Mouse (Mus musculus) midbrain, postnatal 0 days (tissue): ENCODE measurements around the gene A730009L09Rik. TPM values are rescaled to one million over a fixed set of nuclear protein-coding genes. Genes with fewer than 3 reads are reported as not detected.

Experiments
- ATAC-seq: fragments of 200-750 bp; cut with Nextera tagmentation; 2 replicates; pipeline ENCODE4 v1.8.0; 2017; ENCODE audit warnings: moderate number of reproducible peaks, mild to moderate bottlenecking, moderate TSS enrichment, moderate library complexity; ENCODE audit not compliant: low FRiP score
- DNase-seq: peaks from one replicate; pipeline ENCODE4 v3.0.0-alpha.2; 2015; ENCODE audit warnings: low spot score
- H3K27ac ChIP-seq: fragments of 300-500 bp; sonication (generic); 2 replicates; pipeline ENCODE4 v1.5.1; 2014; ENCODE audit warnings: low read depth, mild to moderate bottlenecking, low read length, mixed read lengths
- H3K27me3 ChIP-seq: fragments of 300-500 bp; sonication (generic); 2 replicates; pipeline ENCODE4 v1.6.1; 2014; ENCODE audit warnings: low read length, control low read depth, mixed read lengths; ENCODE audit not compliant: insufficient read depth
- H3K36me3 ChIP-seq: fragments of 300-500 bp; sonication (generic); 2 replicates; pipeline ENCODE4 v1.6.1; 2014; ENCODE audit warnings: low read length, control low read depth, mixed read lengths; ENCODE audit not compliant: insufficient read depth
- H3K4me1 ChIP-seq: fragments of 300-500 bp; sonication (generic); 2 replicates; pipeline ENCODE4 v1.6.1; 2014; ENCODE audit warnings: mild to moderate bottlenecking, control low read depth, antibody characterized with exemption, low read length, mixed read lengths; ENCODE audit not compliant: insufficient read depth
- H3K4me2 ChIP-seq: fragments of 300-500 bp; sonication (generic); 2 replicates; pipeline ENCODE4 v1.6.1; 2014; ENCODE audit warnings: low read depth, mild to moderate bottlenecking, low read length, mixed read lengths; ENCODE audit not compliant: poor library complexity, severe bottlenecking
- H3K4me3 ChIP-seq: fragments of 300-500 bp; sonication (generic); 2 replicates; pipeline ENCODE4 v1.5.1; 2014; ENCODE audit warnings: low read depth, mild to moderate bottlenecking, low read length, moderate library complexity
- H3K9ac ChIP-seq: fragments of 300-500 bp; sonication (generic); replicated peaks from 2 replicates; pipeline ENCODE4 v1.6.1; 2014; ENCODE audit warnings: mild to moderate bottlenecking, low read length, moderate library complexity, mixed read lengths; ENCODE audit not compliant: poor library complexity, severe bottlenecking
- H3K9me3 ChIP-seq: fragments of 300-500 bp; sonication (generic); 2 replicates; pipeline ENCODE4 v1.6.1; 2016; ENCODE audit warnings: low read length, control low read depth
- CTCF ChIP-seq: IDR thresholded peaks from 2 replicates; pipeline ENCODE4 v1.5.1; 2016; ENCODE audit warnings: antibody characterized with exemption, mild to moderate bottlenecking
- WGBS: fragments of 180-500 bp; shearing (Covaris S2); extraction: QIAGEN DNeasy Blood & Tissue Kit; methylation state at CpG from one replicate; pipeline ENCODE4 v1.1.7; 2014; 5-methylcytosine and 5-hydroxymethylcytosine counted together
- polyA plus RNA-seq: library from polyadenylated mRNA; unstranded; fragments of >200 nt; fragmentation: Nextera tagmentation; extraction: Ambion mirVana; gene quantifications from 2 replicates; pipeline ENCODE4 v1.2.1, GENCODE M21; 2015
- total RNA-seq: library from RNA; depleted of rRNA; stranded (reverse); fragments of >200 nt; gene quantifications from 2 replicates; pipeline ENCODE4 v1.2.3, GENCODE M21; 2014; rRNA removed

A730009L09Rik gene
- total RNA-seq, result 0.19 and 0.60 TPM in 2 replicates
- polyA plus RNA-seq, result 0.14 and 0.15 TPM in 2 replicates

DNA sequence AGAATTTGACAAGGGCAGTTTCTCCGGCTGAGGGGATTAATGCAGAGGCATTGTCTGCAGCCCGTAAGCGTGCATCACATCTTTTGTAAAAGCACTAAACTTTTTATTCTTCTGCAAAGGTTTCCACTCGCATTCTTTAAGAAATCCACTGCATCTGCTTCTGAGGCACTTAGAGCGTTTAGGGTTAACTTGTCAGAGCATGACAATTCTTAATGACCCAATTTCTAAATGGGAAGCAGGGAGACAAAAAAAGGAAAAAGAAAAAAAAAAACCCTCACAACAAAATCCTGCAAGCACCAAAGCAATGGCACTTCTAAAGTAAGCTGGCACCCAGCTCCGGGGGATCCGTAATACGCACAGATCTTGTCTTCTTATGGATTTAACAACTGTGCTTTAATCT lies at the start of gene A730009L09Rik:
Gene A730009L09Rik (plus strand): TSS at position 301 of the 400 bp plus-strand sequence.
- no peaks in the 10 kb centered on the region for H3K27me3 ChIP-seq
- peak within 1 kb of the TSS; percentile 36 for H3K4me2 ChIP-seq
- DNase-seq, result no peak
- WGBS, result 18% methylated on average over 8 of the region's 8 CpGs
- ATAC-seq, result no peak
- no peak within 1 kb of the TSS for H3K9ac ChIP-seq
- no peak within 1 kb of the TSS for H3K27ac ChIP-seq
- no peaks in the 10 kb centered on the region for H3K36me3 ChIP-seq
- H3K4me3 ChIP-seq, result peak within 1 kb of the TSS; percentile 18; the same call in 1 of the 2 replicates
- H3K4me1 ChIP-seq, result peaks cover 5% of the 10 kb centered on the region; the same call in 1 of the 2 replicates
- TF ChIP-seq CTCF, result no peak
- H3K9me3 ChIP-seq, result no peaks in the 10 kb centered on the region

DNA sequence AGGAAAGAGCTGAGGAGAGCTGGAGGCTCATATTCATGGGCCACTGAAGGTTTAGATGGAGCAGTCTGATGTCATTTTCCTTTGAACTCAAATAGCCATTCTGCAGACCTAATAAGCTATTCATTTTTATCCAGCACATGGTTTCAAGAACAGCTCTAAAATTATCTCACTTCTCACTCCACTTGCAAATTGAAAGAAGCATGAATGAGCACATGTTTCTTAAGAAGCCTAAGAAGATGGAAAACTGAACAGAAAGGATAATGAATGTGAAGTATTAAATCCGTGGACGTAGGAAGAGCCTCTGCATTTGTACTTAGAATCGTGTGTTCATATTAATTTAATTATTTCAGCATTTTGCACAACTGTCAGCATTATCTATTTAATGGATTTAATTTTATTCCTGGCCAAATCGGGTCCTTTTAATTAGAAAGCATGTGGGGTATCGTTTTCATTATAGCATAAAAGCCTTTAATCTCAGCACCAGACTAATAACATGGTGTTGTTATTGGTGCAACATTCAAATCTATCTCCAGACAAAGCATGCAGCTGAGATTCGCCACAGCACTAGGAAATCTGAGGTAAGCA lies 49.2 kb upstream of the A730009L09Rik start:
- no peak overlapping the region for H3K4me3 ChIP-seq
- no peaks in the 10 kb centered on the region for H3K36me3 ChIP-seq
- no peaks in the 10 kb centered on the region for H3K9me3 ChIP-seq
- 62% methylated on average over 6 of the region's 6 CpGs for WGBS
- no peak overlapping the region for H3K9ac ChIP-seq
- ATAC-seq (no peak), DNase-seq (no peak)
- H3K4me2 ChIP-seq, result no peak overlapping the region
- no peak for TF ChIP-seq CTCF
- H3K27me3 ChIP-seq, result no peaks in the 10 kb centered on the region
- H3K27ac ChIP-seq, result no peak overlapping the region
- H3K4me1 ChIP-seq, result no peaks in the 10 kb centered on the region

DNA sequence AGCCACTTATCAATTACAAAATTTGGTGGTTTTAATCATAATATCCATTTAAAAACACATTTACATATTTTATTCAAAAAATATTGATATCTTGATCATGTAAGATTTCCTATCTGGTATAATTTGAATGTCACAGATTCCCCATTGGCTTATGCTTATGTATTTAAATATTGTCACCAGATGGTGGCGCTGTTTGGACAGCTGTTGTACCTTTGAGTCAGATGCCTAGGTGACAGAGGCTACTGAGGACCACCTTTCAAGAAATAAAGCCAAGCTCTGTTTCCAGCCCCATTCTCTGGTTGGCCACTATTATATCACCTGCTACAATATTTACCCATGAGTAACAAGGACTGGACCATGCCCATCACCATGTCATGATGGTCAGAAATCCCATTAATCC lies 46.0 kb upstream of the A730009L09Rik start:
- TF ChIP-seq CTCF, result peak; percentile 21; the same call in 1 of the 2 replicates
- Histone ChIP-seq H3K27ac (no peak overlapping the region), H3K4me2 (no peak overlapping the region), H3K4me1 (no peaks in the 10 kb centered on the region), H3K27me3 (no peaks in the 10 kb centered on the region), H3K9ac (no peak overlapping the region), H3K9me3 (no peaks in the 10 kb centered on the region), H3K4me3 (no peak overlapping the region), H3K36me3 (no peaks in the 10 kb centered on the region)
- ATAC-seq (no peak), DNase-seq (no peak)
- WGBS, result 12% methylated on average over 1 of the region's 1 CpGs

DNA sequence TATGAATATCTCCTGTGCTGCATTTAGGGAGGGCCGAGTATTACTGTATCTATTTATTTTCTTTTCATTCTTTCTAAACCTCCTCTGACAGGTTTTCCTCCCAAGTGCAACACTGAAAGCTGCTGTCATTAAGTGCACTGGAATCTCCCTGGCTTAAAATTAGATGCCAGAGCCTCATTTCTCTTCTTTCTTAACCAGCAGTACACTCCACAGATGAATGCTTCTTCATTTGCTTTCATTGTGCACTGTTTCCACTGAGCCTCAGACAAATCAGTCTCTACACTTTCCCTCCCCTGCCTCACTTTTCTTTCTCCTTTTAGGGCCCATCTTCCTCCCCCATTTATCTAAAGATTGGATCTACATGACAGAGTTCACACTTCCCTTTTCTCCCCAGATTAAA lies 44.9 kb upstream of the A730009L09Rik start:
- no peaks in the 10 kb centered on the region for H3K9me3 ChIP-seq
- no peaks in the 10 kb centered on the region for H3K27me3 ChIP-seq
- no peak overlapping the region for H3K4me3 ChIP-seq
- 68% methylated on average over 1 of the region's 1 CpGs for WGBS
- H3K4me1 ChIP-seq, result no peaks in the 10 kb centered on the region
- no peak overlapping the region for H3K27ac ChIP-seq
- no peak for TF ChIP-seq CTCF
- DNase-seq (no peak), ATAC-seq (no peak)
- no peaks in the 10 kb centered on the region for H3K36me3 ChIP-seq
- no peak overlapping the region for H3K4me2 ChIP-seq
- no peak overlapping the region for H3K9ac ChIP-seq

DNA sequence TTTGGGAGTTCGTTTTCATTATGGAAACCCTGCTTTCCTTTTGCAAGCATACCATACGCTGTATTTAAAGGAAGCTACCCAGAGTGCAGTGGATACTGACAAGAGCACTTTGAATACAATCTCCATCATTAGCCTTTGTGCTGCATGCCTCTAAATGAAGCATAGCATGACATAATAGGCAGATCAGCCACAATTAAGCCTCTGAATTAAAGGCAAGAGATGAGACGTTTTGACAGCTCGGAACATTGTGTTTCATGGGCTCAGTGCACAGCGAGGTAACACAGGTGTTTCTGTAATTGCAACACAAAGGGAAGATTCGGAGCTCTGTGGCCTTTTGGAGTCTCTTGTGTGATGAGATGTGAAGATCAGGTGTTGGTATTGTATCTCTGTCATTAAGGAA lies 41.5 kb upstream of the A730009L09Rik start:
- Histone ChIP-seq H3K27me3 (no peaks in the 10 kb centered on the region), H3K36me3 (no peaks in the 10 kb centered on the region), H3K27ac (no peak overlapping the region), H3K9me3 (no peaks in the 10 kb centered on the region), H3K4me2 (no peak overlapping the region), H3K9ac (no peak overlapping the region), H3K4me1 (no peaks in the 10 kb centered on the region), H3K4me3 (no peak overlapping the region)
- DNase-seq (no peak), ATAC-seq (no peak)
- no peak for TF ChIP-seq CTCF
- WGBS, result 63% methylated on average over 6 of the region's 6 CpGs

DNA sequence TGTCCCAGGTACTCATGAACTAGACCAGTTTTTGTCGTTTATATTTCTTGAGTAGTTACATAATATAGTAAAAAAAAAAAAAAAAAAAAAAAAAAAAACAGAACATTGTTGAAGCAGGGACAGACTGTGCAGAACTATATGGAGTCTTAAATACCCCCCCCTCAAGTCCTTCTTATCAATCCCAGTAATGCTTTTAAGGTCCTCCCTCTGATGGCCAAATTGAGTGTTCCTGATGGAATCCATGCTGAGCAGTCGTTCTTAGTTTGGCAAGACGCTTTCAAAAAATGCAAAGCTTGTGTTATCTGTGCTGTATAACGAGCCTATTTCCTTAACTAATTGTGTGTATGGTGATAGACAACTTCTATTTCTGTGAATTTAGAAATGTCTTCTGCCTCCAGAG lies 40.2 kb upstream of the A730009L09Rik start:
- H3K9ac ChIP-seq, result no peak overlapping the region
- no peaks in the 10 kb centered on the region for H3K27me3 ChIP-seq
- no peak for ATAC-seq
- H3K4me1 ChIP-seq, result no peaks in the 10 kb centered on the region
- H3K4me2 ChIP-seq, result no peak overlapping the region
- H3K36me3 ChIP-seq, result no peaks in the 10 kb centered on the region
- no peak for DNase-seq
- no peak for TF ChIP-seq CTCF
- H3K27ac ChIP-seq, result no peak overlapping the region
- no peak overlapping the region for H3K4me3 ChIP-seq
- H3K9me3 ChIP-seq, result no peaks in the 10 kb centered on the region
- 84% methylated on average over 4 of the region's 4 CpGs for WGBS
